Mouse (Mus musculus): ENCODE measurements around the gene Irf2bp2. TPM values are rescaled to one million over a fixed set of nuclear protein-coding genes. Genes with fewer than 3 reads are reported as not detected.

Irf2bp2 gene
- total RNA-seq, 2 experiments from 2014 or later: 56.9 to 62.5 TPM

- intact Hi-C loops (cut with DNase I): no loop called here
- DNase-seq (ENCODE audit: low spot score in 2 of 2): no peak
These were observed 41.9 kb downstream of the Irf2bp2 start for GRCm38 (mm10) chr8:126551871-126552270.

DNA sequence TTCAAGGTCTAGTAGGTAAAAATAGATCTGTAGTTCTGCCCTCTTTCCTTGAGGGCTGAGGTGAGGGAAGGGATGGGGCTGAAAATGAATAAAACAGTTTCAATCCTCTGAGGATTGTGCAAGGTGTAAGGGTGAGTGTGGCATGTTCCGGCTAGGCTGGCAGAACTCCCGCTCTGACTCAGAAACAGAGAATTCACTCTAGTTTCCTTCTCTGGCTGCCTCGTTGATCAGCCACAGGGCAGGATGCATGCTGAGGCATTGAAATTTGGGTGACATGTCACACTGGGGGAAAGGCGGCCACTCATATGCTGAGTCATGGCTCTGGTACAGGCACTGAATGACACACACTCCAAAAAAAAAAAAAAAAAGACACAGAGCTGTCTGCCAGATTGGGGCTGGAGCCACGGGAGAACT, 42.8 kb downstream of the Irf2bp2 start:
- DNase-seq (ENCODE audit: low spot score in 2 of 2): no peak
- intact Hi-C loops (cut with DNase I): no loop called here

- intact Hi-C loops (cut with DNase I): no loop called here
- DNase-seq (ENCODE audit: low spot score in 2 of 2): no peak
These were observed 45.9 kb downstream of the Irf2bp2 start for GRCm38 (mm10) chr8:126547841-126548240.

DNA sequence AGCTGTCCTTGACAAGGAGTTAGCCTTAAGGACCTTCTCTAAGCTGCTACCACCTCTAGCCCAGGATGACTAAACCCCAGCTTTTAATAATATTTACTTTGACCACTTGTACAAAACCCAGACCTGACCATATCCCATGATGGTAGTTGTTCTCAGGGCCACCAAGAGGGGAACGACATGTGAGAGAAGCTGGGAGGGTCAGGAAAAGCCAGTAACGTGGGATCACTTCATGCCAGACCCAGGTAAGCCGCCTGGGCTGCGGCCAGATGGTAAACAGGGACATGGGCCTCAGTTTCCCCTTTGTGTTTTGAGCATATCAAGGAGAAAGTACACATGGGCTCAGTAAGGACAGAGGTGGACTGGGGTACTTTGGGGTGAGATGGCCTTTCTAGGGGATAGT, 46.4 kb downstream of the Irf2bp2 start:
- intact Hi-C loops (cut with DNase I): no loop called here
- no peak for DNase-seq (ENCODE audit: low spot score in 2 of 2)

DNA sequence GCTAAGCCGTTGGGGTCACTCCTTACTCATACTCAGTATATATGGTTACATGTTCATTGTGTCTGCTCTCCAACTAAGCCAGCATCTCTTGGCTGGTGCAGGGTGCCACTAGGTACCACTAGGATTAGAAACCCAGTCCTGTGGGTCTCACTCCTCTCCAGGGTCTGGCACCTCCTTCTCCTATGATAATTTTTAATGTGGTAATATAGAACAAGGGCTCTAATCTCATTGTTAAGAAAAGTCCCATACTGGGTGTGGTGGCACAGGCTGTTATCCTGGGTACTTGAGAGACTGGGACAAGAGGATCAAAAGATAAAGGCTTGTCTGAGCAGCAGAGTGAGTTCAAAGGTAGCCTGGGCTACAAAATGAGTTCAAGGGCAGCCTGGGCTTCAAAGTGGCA, 47.3 kb downstream of the Irf2bp2 start:
- no peak for DNase-seq (ENCODE audit: low spot score in 2 of 2)
- intact Hi-C loops (cut with DNase I): no loop called here

DNA sequence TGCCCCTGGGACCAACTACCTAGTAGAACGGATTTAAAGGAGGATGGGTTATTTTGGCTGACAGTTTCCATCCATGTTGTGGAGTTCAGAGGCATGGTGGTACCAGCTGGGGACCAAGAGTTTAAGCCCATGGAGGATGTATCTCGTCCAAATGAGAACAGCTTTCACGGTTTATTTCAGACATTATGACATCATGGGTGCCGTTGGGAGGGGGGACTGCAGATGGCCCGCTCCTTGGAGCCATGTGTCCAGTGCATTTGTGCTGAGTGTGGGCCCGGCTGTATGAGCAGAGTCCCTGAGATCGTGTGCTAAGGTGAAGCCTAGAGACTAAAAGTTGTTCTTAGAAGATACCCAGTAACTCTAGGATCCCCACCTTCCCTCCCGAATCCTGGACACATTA, 50.4 kb downstream of the Irf2bp2 start:
- peak; percentile 43 to 60 for DNase-seq (ENCODE audit: low spot score in 2 of 2)

DNA sequence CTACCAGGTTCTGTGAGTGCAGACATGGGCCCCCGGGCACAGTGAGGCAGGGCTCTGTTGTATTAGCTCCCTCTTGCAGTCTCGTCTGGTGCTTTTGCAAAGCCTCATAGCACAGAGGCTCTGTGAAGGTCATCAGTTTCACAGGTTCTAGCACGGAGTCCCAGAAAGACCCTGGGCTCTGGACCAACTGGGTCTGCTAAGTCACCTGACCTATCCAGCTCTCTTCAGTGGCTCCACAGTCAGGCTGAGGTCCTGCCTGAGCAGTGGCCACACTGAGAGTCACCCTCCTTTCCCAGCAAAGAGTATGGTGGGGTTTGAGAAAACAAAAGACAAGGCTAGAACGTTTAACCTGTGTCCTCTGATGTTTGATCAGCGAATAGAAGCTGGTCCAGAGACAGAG, 51.0 kb downstream of the Irf2bp2 start:
- intact Hi-C loops (cut with DNase I): no loop called here
- no peak for DNase-seq (ENCODE audit: low spot score in 2 of 2)

More for the DNA sequence above, 50.4 kb downstream of the Irf2bp2 start:
- intact Hi-C loops (cut with DNase I): no loop called here

DNA sequence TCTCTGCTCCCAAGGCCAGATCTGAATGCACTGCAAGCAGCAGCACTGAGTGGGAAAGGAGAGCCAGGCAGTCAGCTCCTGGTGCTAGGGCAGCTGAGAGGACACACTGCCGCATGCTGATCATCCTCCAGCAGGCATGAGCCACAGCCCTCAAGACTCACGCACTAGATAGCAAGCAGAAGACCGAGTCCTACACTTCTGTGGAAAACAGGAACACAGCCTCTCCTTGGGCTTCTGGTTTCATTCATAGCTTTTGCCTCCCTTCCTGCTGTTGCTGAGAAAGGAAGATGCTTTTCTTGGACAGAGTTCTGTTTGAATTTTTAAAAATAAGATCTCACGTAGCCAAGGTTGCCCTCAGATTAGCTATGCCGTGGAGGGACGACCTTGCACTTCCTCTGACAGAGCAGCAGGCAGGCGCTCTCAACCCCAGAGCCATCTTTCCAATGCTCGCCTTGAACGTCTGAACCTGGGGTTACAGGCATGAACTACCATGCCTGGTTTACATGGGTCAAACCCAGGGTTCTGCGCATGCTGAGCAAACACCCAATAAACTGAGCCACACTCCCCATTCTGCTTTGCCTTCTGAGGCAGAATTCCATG, 51.6 kb downstream of the Irf2bp2 start:
- intact Hi-C loops (cut with DNase I): no loop called here
- peak in 1 of 2 experiments; percentile 33 for DNase-seq (ENCODE audit: low spot score in 2 of 2)

- intact Hi-C loops (cut with DNase I): no loop called here
- DNase-seq (ENCODE audit: low spot score in 2 of 2): no peak
These were observed 53.5 kb downstream of the Irf2bp2 start for GRCm38 (mm10) chr8:126540298-126540697.

DNA sequence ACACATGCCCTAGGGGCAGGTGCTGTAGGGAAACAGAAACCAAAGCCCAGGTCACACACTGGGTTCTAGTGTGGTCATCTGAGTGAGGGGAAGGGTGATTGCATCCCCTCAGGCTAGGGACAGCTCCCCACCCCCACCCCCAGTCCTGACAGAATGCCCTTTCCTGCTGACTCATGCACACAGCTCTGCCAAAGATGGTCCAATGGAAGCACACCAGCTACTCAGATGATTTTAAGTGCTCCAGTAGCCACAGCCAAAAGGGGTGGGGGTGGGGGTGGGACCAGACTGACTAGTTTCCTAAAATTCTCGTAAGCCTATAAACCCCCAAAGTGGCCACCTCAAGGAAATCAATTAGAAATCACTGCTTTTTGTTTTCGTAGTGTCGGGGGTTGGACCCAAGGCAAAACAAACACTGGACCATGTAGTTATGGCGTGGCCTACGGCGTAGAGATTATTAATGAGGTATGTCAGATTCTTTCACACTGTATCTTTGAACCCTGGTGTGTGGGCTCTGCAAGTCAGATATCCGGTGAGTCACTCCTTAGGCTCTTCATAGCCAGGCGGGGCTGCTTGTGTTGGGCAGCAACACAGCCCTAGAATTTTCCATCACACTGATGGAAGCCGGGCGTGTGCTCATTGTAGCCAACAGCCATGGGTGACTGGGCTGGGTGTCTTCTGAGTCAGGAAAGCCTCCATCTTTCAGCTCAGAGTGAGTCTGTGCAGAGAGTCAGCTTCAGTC, 54.3 kb downstream of the Irf2bp2 start:
- intact Hi-C loops (cut with DNase I): loop anchor here (5.0 kb wide), 1 partner anchor 43 kb away; no protein-coding TSS in a partner anchor
- DNase-seq (ENCODE audit: low spot score in 2 of 2): no peak

DNA sequence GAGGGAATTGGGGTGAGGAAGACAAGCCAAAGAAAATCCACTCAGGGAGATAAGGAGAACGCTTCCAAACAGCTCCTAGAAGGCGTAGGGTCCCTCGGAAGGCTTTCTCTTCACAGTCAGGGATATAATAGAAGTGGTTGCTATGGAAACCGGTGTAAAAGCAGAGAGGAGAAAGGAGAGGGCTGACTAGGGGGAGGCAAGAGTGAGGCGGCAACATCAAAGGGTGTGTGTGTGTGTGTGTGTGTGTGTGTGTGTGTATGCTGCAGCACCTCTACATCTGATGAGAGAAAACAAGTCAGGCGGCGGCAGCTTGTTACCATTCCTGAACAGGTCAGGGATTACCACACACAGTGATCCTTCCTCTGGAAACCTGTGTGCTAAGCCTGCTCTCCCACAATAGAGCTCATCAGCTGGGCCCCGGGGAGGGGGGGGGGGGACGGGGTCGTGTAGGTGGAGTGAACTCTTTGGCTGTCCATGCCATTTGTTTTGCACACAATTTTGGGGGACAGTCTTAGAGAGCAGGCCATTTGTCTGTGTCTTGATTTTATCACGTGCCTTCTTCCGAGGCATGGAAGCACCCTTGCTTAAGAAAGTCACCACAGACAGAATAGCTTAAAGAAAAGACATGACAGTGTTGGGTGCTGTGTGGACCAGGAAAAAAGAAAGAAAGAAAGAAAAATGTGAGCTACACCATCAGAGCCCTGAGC, 55.0 kb downstream of the Irf2bp2 start:
- peak; percentile 81 to 95 for DNase-seq (ENCODE audit: low spot score in 2 of 2)
- intact Hi-C loops (cut with DNase I): loop anchor here (5.0 kb wide), 1 partner anchor 44 kb away; no protein-coding TSS in a partner anchor

Other genes starting within 250 kb of the Irf2bp2 start
- gene Coa6, start 171.5 kb downstream of the Irf2bp2 start, total RNA-seq (2021): 10 to 100 TPM; 27.4 to 30.5 TPM
- 1 to 10 TPM; 3.5 to 4.1 TPM for gene Tarbp1, start 118.9 kb downstream of the Irf2bp2 start, total RNA-seq (2021)